Mouse (Mus musculus): ENCODE measurements around the gene Tada3. TPM values are rescaled to one million over a fixed set of nuclear protein-coding genes. Genes with fewer than 3 reads are reported as not detected.
"Not testable (repeated sequence)": the region's sequence is repeated elsewhere in the genome, so short reads cannot be mapped to it uniquely, and the experiment has no call there.

Gene Tada3
- polyA plus RNA-seq, 1 experiment from 2014 or later, result 37.5 TPM

GRCm38 (mm10) chr6:113344321-113344720 is 33.4 kb downstream of the Tada3 start:
- DNase-seq (ENCODE audit: low spot score), result no peak

DNA sequence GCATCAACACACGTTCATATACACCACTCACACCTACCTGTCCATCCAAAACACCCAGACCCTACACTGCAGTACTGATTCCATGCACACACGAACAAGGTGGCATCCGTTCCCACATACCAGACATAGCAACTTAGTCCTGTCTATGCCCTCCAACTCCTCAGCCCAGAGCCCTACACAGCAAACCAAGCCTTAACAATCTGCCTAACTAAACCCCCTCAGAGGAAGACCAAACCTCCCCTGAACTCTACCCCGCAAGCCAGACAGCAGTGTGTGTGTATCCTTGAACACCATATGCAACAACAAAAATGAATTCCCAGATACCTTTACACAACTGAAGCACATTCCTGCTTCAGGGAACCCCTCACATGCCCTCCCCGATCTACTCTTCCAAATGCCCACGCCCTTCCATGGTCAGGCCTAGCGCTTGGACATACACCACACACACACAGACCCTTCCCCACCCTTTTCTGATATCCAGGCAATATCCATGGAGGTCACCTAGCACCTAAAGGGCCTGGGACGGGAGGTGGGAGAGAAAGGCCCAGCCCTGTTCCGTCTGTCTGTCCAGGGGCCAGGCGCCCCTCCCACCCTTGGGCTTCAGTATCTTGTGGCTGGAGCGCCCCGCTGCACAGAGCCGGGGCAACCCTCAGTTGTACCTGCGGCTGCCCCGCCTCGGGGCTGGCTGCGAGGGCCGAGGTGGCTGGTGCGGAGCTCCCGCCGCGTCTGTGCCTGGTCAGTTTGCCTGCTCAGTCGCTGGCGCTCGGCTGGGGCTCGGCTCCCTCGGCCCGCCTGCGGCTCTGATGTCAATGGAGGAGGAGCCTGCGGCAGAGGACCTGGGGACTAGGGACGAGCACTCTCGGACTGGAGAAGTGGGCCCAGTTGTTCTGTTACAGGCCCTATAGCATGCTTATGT is 34.2 kb downstream of the Tada3 start, which contains the start of gene Camk1:
Camk1 (minus strand) TSS at position 808 of the 916 bp plus-strand sequence.
- no peak for DNase-seq (ENCODE audit: low spot score)

- DNase-seq (ENCODE audit: low spot score), result no peak
Observed at GRCm38 (mm10) chr6:113342297-113342696, 35.4 kb downstream of the Tada3 start.

- no peak for DNase-seq (ENCODE audit: low spot score)
Observed at GRCm38 (mm10) chr6:113341574-113341973, 36.1 kb downstream of the Tada3 start.

DNA sequence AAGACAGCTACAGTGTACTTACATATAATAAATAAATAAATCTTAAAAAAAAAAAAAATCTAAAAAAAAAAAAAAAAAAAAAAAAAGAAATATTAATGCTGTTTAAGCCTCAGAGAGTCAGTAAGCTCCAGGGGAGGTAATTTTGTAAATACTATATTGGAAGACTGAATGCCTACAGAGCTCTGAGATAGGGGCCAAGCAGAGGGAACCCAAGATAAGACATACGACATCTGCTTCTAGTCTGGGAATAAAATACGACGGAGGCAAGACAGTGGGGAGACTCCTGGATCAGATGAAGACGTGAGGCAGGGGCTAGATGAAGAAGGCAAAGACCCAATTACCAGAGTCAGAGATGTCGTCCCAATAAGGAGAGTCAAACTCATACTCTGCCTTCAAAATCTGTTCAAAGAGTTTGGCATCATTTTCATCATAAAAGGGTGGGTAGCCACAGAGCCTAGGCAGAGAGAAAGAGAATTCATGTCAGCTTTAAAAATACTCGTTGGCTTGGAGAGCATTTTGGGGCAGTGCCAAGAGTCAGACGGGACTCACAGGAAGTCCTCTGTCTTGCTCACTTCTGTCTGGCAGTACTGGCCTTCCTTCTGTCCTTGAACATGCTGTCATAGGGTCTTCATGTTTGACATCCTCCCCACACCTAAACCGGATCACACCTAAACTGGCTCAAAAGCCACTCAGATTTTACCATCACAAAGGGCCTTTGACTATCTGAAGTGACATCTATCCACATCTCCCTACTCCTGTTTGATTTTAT is 40.6 kb downstream of the Tada3 start:
- DNase-seq (ENCODE audit: low spot score), result no peak

DNA sequence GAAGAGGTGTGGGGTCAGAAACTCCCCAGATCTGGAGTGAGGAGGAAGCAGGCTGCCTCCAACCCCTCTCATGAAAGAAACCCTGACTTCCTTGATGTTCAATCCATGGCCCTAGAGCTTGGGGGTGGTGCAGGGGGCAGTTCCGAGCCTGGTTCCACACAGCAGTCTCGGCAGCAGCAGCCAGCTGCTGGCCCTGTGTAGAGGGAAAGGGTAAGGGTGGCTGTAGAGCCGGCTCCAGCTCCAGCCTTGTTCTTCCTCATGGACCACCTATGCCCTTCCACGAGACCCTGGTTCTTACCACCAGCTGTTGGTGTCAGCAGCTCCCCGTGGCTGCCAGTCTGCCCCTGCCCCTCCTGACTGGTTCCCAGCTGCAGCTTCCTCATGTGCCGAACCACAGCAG is 43.5 kb downstream of the Tada3 start:
- DNase-seq (ENCODE audit: low spot score), result no peak

GRCm38 (mm10) chr6:113333137-113333950 is 44.3 kb downstream of the Tada3 start:
- no peak for DNase-seq (ENCODE audit: low spot score)

DNA sequence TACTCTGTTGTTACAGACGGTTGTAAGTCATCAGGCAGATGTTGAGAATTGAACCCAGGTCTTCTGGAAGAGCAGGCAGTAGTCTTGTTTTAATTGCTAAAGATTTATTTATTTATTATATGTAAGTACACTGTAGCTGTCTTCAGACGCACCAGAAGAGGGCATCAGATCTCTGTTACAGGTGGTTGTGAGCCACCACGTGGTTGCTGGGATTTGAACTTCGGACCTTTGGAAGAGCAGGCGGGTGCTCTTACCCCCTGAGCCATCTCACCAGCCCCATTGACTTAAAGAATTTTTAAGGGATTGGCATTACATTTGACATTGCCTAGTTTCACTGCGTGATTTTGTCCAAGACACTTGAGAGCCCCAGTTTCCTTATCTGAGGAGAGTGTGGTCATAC is 44.9 kb downstream of the Tada3 start:
- not testable (repeated sequence) for DNase-seq (ENCODE audit: low spot score)

- DNase-seq (ENCODE audit: low spot score), result no peak
Observed at GRCm38 (mm10) chr6:113331721-113332120, 46.0 kb downstream of the Tada3 start.

- DNase-seq (ENCODE audit: low spot score), result peak; percentile 72
Observed at GRCm38 (mm10) chr6:113330547-113330946, 47.1 kb downstream of the Tada3 start.

DNA sequence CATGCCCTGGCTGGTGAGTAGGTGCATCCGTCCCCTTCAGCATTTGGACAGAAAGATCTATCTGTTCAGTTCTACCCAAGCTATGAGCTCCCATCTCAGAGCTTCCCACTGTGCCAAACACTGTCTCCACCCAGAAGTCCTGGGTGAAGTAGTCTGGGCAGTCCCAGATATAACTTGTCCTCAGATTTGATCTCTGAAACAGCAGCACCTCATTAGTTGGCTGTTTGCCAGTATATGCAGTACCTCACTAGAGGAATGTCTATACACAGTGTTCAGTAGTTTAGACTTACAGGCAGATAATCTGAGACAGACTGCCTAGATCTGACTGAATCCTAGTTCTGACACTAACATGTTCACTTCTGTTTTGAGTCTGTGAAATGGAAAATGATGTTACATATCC is 48.3 kb downstream of the Tada3 start:
- no peak for DNase-seq (ENCODE audit: low spot score)

- DNase-seq (ENCODE audit: low spot score), result peak; percentile 99
Observed at GRCm38 (mm10) chr6:113326533-113327315, 51.0 kb downstream of the Tada3 start, which contains the start of gene Ogg1. Ogg1 (plus strand) TSS chr6:113326972.

Small RNAs within 50 kb of the gene (microRNA-seq; reads per million reads assigned to microRNA genes)
- not detected for gene Gm24387 (ENCODE audit: borderline number of aligned reads)

Other genes starting within 250 kb of the Tada3 start
- gene Lhfpl4, start 182.5 kb downstream of the Tada3 start, polyA plus RNA-seq (2015; fragmentation: Nextera tagmentation; extraction: Ambion mirVana), result 0.27 and 0.66 TPM in 2 replicates
- 37.5 and 37.7 TPM in 2 replicates for gene Mtmr14, start 140.0 kb downstream of the Tada3 start, polyA plus RNA-seq (2015; fragmentation: Nextera tagmentation; extraction: Ambion mirVana)
- 0.14 and 0.48 TPM in 2 replicates for gene Cpne9, start 95.6 kb downstream of the Tada3 start, polyA plus RNA-seq (2015; fragmentation: Nextera tagmentation; extraction: Ambion mirVana)
- gene Brpf1, start 70.7 kb downstream of the Tada3 start, polyA plus RNA-seq (2015; fragmentation: Nextera tagmentation; extraction: Ambion mirVana), result 19.8 and 20.5 TPM in 2 replicates
- gene Ogg1, start 50.9 kb downstream of the Tada3 start, polyA plus RNA-seq (2015; fragmentation: Nextera tagmentation; extraction: Ambion mirVana), result 14.1 and 14.3 TPM in 2 replicates
- gene Camk1, start 33.9 kb downstream of the Tada3 start, polyA plus RNA-seq (2015; fragmentation: Nextera tagmentation; extraction: Ambion mirVana), result 10.9 and 12.7 TPM in 2 replicates
- gene Arpc4, start 232 bp upstream of the Tada3 start, polyA plus RNA-seq (2015; fragmentation: Nextera tagmentation; extraction: Ambion mirVana), result 528 and 562 TPM in 2 replicates
- gene Ttll3, start 11.4 kb upstream of the Tada3 start, polyA plus RNA-seq (2015; fragmentation: Nextera tagmentation; extraction: Ambion mirVana), result 4.6 and 7.2 TPM in 2 replicates
- gene Rpusd3, start 41.5 kb upstream of the Tada3 start, polyA plus RNA-seq (2015; fragmentation: Nextera tagmentation; extraction: Ambion mirVana), result 25.3 and 26.7 TPM in 2 replicates
- 0.37 and 1.5 TPM in 2 replicates for gene Cidec, start 57.9 kb upstream of the Tada3 start, polyA plus RNA-seq (2015; fragmentation: Nextera tagmentation; extraction: Ambion mirVana)
- 69.1 and 70.6 TPM in 2 replicates for gene Jagn1, start 64.7 kb upstream of the Tada3 start, polyA plus RNA-seq (2015; fragmentation: Nextera tagmentation; extraction: Ambion mirVana)
- gene Il17re, start 80.6 kb upstream of the Tada3 start, polyA plus RNA-seq (2015; fragmentation: Nextera tagmentation; extraction: Ambion mirVana), result 6.0 and 7.9 TPM in 2 replicates
- gene Il17rc, start 93.5 kb upstream of the Tada3 start, polyA plus RNA-seq (2015; fragmentation: Nextera tagmentation; extraction: Ambion mirVana), result 5.0 and 6.5 TPM in 2 replicates
- gene Creld1, start 105.4 kb upstream of the Tada3 start, polyA plus RNA-seq (2015; fragmentation: Nextera tagmentation; extraction: Ambion mirVana), result 9.5 and 10.3 TPM in 2 replicates
- 0.17 TPM in 2 replicates for gene Prrt3, start 124.0 kb upstream of the Tada3 start, polyA plus RNA-seq (2015; fragmentation: Nextera tagmentation; extraction: Ambion mirVana)
- 92.3 and 94.4 TPM in 2 replicates for gene Emc3, start 153.8 kb upstream of the Tada3 start, polyA plus RNA-seq (2015; fragmentation: Nextera tagmentation; extraction: Ambion mirVana)
- 10.2 and 11.2 TPM in 2 replicates for gene Fancd2, start 153.8 kb upstream of the Tada3 start, polyA plus RNA-seq (2015; fragmentation: Nextera tagmentation; extraction: Ambion mirVana)
- gene Fancd2os, start 222.8 kb upstream of the Tada3 start, polyA plus RNA-seq (2015; fragmentation: Nextera tagmentation; extraction: Ambion mirVana), result 0.25 TPM in 1 of 2 replicates, not detected in the other
- gene Brk1, start 226.9 kb upstream of the Tada3 start, polyA plus RNA-seq (2015; fragmentation: Nextera tagmentation; extraction: Ambion mirVana), result 267 and 274 TPM in 2 replicates
- 30.7 and 33.1 TPM in 2 replicates for gene Vhl, start 246.1 kb upstream of the Tada3 start, polyA plus RNA-seq (2015; fragmentation: Nextera tagmentation; extraction: Ambion mirVana)